Mouse (Mus musculus) subcutaneous adipose tissue, adult 2 months (tissue): ENCODE data around the gene Luzp4. TPM values are rescaled to one million over a fixed set of nuclear protein-coding genes. Genes with fewer than 3 reads are reported as not detected.

Experiments used
- polyA plus RNA-seq: library from polyadenylated mRNA; depleted of rRNA; stranded (reverse); fragments of >200 nt; gene quantifications from 2 replicates; pipeline ENCODE4 v1.2.3, GENCODE M21; 2012; ENCODE audit warnings: low replicate concordance; rRNA removed

Luzp4 gene
- polyA plus RNA-seq = not detected in 2 replicates

DNA sequence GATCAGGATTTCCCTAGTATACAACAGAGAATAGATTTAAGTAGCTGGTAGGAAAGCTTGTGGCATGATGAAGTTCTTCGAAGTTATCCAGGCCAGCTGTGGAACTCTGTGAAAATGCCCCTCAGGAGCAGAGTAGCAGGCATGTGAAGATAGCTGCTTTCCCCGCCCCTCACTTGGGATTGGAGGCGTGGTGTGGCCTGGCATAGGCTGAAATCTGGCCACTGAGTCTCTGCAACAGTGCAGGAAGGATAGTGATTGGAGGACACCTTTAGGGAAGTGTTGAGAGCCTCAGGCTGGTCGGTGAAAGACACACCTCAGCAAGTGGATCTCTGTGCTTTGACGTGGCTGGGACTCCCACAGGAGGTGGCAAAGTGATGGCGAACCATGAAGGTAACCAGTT is at the start of gene Luzp4:
Gene Luzp4 (plus strand): TSS at position 301 of the 400 bp plus-strand sequence.

Other genes with a start within 250 kb of the Luzp4 start
- not detected in 2 replicates for gene Gm8334, start 242.5 kb upstream of the Luzp4 start, polyA plus RNA-seq
- not detected in 2 replicates for gene Gm15127, start 194.0 kb upstream of the Luzp4 start, polyA plus RNA-seq
- not detected in 2 replicates for gene Ott, start 216.6 kb downstream of the Luzp4 start, polyA plus RNA-seq